Mouse (Mus musculus): ENCODE data around the gene Zfp61.

DNA sequence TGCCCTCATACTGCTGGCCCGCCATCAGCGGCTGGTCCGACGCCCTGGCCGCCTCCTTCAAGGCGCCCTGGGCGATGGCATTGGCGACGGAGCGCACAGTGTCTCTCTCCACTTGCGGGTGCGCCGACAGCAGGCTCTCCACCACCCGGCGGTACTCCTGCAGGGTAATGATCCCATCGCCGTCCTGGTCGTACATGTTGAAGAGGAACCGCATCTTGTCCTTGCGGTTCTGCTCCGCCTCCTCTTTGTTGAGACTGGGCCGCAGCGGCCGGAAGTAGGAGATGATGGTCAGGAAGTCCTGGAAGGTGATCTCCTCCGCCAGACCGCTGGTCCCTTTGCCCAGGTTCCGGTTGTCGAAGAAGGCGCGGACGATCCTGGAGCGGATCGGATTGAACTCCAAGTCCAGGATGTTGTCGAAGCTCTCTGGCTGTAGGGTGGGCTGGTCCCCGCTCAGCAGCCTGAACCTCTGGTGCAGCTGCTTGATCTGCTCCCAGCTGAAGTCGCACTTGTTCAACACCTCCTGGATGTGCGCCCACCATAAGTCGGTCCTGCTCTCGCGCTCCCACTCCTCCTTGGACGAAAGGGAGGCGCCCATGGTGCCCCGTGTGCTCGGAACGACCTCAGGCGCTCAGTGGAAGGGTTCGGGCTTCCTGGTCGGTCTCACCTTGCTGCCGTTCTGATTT is 32.4 kb upstream of the Zfp61 start, which contains the start of gene Tescl:
- TF ChIP-seq CTCF (IDR thresholded peaks at IDR 0.05 in 2 of 3, conservative IDR thresholded peaks at IDR 0.05 in 1 of 3; ENCODE audit: control insufficient read depth in 1 of 3, insufficient read depth in 1 of 3, low read depth in 2 of 3, low read length in 3 of 3, poor library complexity in 1 of 3, severe bottlenecking in 1 of 3) (no peak), SMC3 (IDR thresholded peaks at IDR 0.05; ENCODE audit: low read depth, low read length) (no peak), JUND (IDR thresholded peaks at IDR 0.05; ENCODE audit: low read depth, low read length) (no peak), POLR2A (IDR thresholded peaks at IDR 0.05; ENCODE audit: control insufficient read depth in 1 of 2, insufficient read depth in 1 of 2, low read depth in 1 of 2, low read length in 2 of 2, poor library complexity in 1 of 2) (no peak), POLR2AphosphoS5 (IDR thresholded peaks at IDR 0.05; ENCODE audit: borderline replicate concordance, low read depth, low read length) (no peak), TCF12 (IDR thresholded peaks at IDR 0.05; ENCODE audit: low read depth, low read length) (no peak), MAZ (IDR thresholded peaks at IDR 0.05; ENCODE audit: low read depth, low read length) (no peak), EP300 (IDR thresholded peaks at IDR 0.05; ENCODE audit: low read depth in 1 of 2, low read length in 2 of 2) (no peak), CHD1 (IDR thresholded peaks at IDR 0.05; ENCODE audit: low read depth, low read length) (no peak), HCFC1 (IDR thresholded peaks at IDR 0.05; ENCODE audit: low read depth, low read length) (no peak), GATA1 (IDR thresholded peaks at IDR 0.05; ENCODE audit: low read depth, low read length) (no peak), POLR2AphosphoS2 (IDR thresholded peaks at IDR 0.05; ENCODE audit: low read length) (no peak), TBP (IDR thresholded peaks at IDR 0.05; ENCODE audit: low read depth, low read length) (no peak), MAFK (IDR thresholded peaks at IDR 0.05; ENCODE audit: borderline replicate concordance, low read depth, low read length) (no peak)
